Mouse (Mus musculus): ENCODE results near the gene Bpi.

Bpi gene

DNA sequence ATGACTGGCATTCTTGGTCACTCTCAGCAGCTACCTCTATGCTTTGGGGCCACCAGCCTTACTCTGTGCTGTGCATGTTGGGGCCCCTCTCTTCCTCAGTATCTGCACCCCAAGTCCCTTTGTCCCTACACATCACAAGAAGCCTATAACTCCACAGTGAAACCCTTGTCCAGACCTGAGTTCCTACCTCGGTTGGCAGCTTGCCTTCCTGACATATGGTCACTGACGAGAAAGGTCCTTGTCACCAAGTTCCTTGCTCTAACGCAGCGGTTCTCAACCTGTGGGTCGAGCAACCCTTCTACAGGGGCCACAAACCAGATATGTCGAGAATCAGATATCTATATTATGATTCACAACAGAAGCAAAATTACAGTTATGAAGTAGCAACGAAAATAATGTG, 25.2 kb downstream of the Bpi start:
- no peak for ATAC-seq (ENCODE audit: insufficient number of reproducible peaks, low FRiP score, low TSS enrichment)

DNA sequence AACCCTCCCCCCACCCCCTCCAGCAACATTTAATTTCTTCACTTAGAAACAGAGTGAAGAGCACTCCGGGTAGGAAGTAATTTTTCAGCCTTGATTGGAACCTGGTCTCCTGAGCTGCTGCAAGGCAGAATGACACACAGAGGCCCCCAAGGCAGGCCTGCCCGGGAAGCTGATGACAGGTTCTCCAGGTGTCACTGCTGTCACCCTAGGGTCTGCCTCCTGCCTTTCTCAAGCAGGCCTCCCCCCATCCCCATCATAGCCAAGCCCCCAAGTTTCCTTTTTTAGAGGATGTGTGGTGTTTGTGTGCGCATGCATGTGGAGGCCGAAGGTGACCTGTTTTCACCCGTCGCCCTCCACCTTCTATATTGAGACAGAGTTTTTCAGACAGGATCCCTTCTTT, 25.9 kb downstream of the Bpi start:
- ATAC-seq (ENCODE audit: insufficient number of reproducible peaks, low FRiP score, low TSS enrichment) = no peak

DNA sequence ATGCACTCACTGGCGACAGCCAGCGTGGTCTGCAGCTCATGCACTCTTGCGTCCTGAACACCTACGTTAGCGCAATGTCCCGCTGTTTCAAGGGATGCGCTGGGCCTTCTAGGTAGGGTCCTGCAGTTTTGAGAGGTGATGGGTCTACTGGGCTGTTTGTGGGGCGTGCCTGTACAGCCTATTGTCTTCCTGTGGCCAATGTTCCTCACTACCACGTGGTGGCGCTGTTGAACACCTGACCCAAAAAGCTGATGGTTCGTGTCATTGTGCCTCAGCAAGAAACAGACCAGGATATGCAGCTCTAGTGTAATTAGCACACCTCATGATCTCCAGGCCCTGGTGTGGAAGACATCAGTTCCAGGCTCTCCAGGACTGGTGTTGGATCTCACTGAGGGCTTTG, 26.7 kb downstream of the Bpi start:
- ATAC-seq (ENCODE audit: insufficient number of reproducible peaks, low FRiP score, low TSS enrichment) = peak; percentile 56

DNA sequence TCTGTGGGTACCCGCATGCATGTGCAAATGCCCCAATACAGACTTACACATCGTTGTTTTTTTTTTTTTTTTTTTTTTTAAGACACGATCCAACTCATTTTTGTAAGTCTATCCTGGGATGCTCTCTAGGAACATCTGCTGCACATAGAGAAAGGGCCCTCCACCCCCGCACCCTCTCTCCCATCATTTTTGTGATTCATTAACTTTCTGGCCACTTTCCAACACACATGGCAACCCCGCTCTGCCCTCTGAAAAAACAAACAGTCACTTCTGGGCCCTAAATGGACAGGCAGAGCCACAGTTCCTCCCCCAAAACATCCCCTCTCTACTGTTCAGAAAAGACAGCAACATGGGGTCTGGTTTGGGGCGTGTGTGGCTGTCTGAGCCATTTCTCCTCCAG, 27.8 kb downstream of the Bpi start:
- ATAC-seq (ENCODE audit: insufficient number of reproducible peaks, low FRiP score, low TSS enrichment) = no peak

DNA sequence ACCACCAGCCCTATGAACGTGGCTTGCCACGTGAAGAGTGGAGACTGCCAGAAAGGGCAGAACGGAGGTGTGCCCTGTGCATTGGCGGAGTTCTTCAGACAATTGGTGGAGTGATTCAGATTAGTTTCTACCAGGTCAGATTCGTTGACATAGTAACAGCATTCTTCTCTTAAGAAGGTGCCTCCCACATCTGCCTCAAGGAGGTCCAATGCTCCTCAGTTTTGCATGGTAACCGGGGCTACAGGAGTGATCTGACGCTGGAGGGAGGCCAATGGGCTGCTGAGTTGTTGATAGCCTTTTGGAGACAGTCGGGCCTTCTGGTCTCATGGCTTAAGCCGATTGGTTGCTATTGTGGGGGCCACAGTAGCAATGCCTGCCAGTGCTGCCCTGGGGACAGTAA, 37.8 kb downstream of the Bpi start:
- no peak for ATAC-seq (ENCODE audit: insufficient number of reproducible peaks, low FRiP score, low TSS enrichment)

DNA sequence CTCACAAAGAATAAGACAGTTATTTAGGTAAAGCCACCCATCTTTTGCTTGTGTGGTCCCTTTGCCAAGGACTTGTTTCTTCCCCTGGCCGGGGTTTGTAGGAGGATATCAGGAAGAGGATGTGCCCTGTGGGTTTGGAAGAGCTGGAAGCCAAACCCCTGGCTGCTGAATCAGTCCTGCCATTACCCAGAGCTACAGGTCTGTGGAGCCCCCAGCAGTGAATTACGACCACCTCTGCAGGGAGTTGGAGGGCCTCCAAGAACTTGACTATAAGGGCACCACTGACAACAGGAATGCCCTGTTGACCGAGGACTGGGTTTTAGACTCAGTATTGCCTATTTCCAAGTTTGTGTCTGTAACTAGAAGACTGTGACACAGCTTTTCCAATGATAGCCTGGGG, 41.3 kb downstream of the Bpi start:
- ATAC-seq (ENCODE audit: insufficient number of reproducible peaks, low FRiP score, low TSS enrichment) = no peak

DNA sequence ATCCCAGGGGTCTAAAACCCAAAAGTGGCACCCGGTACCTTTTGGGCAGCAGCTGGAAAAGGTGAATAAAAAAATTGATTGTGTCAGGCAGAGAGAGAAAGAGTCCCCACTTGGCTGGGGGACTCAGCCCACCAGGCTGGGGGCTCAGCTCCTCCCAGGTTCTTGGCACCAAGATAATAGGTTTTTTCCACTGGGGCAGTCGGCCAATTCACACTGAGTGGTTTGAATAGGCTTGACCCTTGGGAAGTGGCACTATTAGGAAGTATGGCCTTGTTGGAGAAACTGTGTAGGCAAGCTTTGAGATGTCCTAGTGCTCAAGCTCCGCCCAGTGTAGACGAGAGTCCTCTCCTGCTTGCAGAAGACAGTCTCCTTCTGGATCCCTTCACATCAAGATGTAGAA, 41.8 kb downstream of the Bpi start:
- ATAC-seq (ENCODE audit: insufficient number of reproducible peaks, low FRiP score, low TSS enrichment) = no peak

DNA sequence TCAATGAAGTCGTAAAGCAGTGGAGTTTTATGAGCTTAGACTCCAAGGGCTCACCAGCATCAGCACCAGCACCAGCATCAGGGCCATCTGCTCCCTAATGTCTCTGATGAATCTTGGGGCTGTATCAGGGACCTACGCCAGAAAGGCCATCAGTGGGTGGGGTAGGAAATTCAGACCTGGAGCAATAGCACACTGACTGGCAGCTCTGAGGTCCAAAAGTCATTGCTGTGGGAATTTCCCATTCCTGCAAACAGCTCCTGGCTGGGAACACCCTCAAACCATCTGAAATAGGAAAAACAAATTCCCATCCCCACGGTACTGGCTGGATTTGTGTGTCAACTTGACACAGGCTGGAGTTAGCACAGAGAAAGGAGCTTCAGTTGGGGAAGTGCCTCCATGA, 44.9 kb downstream of the Bpi start:
- ATAC-seq (ENCODE audit: insufficient number of reproducible peaks, low FRiP score, low TSS enrichment) = no peak

DNA sequence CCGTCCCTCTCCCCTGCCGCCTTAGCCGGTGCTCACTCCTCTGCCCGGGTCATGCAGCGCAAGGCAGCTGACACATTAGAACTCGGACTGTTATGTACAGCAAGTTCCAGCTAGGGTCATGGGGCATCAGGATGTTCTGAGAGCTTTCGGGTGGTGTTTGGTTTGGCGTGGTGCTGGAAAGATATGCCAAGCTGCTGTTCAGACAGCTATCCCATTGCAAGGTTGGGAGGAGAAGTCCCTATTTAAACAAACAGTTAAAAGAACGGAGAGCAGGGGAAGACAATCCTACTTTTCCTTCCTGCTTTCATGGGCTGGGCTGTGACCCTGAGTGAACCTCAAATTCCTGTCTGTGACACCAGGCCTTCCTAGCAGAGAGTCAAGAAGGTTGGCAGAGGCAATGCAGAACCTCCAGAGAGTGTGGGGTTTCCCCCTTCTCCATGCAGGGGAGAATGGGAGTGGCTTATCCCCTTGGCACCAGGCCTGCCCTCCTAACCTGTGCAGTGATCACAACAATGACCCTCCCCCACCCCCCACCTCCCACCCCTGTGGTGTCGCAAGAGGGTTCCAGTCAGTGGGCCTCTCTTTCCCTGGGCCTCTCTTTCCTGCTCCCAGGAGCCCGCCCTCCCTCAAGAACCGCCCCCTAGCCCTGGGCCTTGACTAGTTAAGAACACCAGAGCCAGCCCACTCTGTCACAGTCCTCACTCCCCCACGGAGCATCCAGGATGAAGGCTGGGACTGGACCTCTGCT, 48.2 kb downstream of the Bpi start, which contains the start of gene Lbp:
TSS of gene Lbp (plus strand) at position 546 of the 748 bp plus-strand sequence.
- ATAC-seq (ENCODE audit: insufficient number of reproducible peaks, low FRiP score, low TSS enrichment) = no peak

DNA sequence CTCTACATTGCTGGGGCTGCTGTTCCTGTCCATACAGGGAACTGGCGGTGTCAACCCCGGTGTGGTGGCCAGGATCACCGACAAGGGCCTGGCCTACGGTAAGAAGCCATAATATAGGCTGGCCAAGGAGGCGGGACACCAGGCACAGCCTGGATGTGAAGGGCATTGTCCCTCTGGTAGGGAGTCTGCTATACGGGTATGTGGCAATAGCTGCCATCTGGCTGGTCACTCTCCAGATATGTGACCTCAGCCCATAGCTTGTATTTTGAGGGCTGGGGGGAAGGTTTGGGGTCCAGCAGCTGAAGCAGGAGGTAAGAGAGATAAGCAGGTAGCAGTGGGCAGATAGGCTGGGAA, 48.8 kb downstream of the Bpi start:
- no peak for ATAC-seq (ENCODE audit: insufficient number of reproducible peaks, low FRiP score, low TSS enrichment)

DNA sequence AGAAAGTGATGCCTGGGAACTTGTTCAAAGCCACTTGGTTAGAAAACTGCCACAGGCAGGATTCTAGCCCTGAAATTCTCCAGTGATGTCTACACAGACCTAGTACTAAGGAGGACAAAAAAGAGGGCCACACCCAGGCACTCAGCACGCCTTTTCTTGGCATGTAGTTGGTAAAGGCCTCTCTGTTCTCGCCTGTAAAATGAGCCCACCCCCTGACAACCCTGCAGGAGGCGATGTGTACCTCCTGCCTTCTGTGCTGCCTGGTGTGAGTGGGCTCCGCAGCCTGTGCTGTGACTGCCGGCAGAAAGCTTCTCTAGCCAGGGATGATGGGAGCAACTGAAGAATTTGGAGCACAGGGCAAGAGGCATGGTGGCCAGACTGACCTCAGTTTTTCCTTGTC, 50.4 kb downstream of the Bpi start:
- ATAC-seq (ENCODE audit: insufficient number of reproducible peaks, low FRiP score, low TSS enrichment) = no peak

DNA sequence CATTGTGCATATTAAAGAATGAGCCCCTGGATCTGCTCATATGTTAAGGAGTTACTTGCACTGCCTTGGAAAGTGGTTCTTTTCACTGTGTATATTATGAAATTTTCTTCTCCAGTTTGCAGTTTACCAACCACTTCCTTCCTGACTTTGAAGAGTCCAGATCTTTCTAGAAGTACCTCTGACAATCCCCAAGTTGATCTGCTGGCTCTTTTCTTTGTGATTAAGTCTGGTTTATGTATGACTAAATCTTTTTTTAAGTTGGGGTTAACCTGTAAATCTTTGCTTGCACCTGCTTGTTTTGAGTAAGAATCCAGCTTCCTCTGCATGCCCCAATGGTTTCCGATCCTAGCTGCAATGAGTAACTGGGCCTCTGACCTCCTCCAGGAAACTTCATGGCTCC, 55.2 kb downstream of the Bpi start:
- no peak for ATAC-seq (ENCODE audit: insufficient number of reproducible peaks, low FRiP score, low TSS enrichment)

DNA sequence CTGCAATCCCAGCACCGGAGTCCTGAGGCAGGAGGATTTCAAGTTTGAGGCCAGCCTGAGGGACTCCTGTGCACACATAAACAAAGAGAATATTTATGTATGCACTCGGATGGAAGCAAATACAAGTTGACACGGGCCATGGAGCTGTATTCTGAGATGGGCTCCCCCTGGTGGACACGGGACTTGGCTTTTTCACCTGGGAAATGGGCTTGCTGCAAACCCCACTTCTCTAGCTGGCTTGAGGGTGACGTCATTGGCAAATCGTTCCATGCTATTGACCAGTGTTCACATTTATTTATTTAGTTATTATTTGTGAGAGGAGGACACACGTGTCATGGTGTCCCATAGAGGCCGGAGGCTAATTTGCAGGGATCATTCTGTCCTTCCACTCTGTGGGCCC, 58.5 kb downstream of the Bpi start:
- no peak for ATAC-seq (ENCODE audit: insufficient number of reproducible peaks, low FRiP score, low TSS enrichment)

DNA sequence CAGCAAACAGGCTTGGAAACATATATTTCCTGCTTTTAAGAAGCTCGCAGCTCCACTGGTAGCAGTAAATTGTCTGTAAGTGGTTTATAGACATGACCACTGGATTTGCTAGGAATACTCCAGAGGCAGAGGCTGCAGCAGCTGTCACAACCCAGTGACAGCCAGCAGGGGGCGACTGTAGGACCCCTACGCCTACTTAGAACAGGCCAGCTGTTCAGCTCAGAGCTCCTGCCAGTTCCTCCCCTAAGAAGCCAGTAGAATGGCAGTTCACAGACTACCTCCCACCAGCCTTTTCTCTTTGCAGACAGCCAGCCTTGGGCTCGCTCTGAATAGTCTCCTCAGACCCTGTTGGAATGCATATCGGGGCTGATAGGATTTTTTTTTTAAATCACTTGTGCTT, 59.1 kb downstream of the Bpi start:
- ATAC-seq (ENCODE audit: insufficient number of reproducible peaks, low FRiP score, low TSS enrichment) = no peak

DNA sequence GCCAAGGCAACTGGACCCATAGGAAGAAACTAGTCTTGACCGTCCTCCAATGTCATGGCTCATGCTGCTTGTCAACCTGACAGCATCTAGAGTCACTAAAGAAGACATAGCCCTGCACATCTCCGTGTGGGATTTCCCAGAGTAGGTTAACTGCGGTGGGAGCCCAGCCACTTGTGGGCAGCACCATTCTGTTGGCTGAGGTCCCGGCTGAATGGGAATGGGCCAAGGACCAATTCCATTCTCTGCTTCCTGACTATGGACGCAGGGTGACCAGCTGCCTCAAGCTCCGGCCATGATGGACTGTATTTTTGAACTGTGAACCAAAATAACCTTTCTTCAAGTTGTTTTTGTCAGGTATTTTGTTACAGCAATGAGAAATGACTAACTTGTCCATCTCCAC, 63.7 kb downstream of the Bpi start:
- ATAC-seq (ENCODE audit: insufficient number of reproducible peaks, low FRiP score, low TSS enrichment) = no peak

DNA sequence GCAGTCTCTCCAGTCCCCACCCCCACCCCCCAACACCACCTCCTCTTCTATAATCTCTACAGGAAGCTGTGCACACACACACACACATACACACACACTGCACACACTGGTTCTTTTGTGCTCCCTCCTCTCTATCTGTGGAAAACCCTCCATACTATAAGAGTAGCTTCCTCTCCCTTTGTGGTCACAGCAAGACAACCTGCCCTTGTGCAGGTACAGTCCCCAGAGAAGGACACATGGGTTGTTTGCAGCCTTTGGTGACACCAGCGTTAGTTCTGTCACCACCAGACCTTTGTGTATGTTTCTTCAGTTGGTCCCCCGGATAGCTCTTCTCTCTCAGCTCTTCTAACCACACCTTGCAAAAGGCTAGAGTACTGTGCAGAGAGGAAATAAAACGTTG, 65.0 kb downstream of the Bpi start:
- no peak for ATAC-seq (ENCODE audit: insufficient number of reproducible peaks, low FRiP score, low TSS enrichment)

DNA sequence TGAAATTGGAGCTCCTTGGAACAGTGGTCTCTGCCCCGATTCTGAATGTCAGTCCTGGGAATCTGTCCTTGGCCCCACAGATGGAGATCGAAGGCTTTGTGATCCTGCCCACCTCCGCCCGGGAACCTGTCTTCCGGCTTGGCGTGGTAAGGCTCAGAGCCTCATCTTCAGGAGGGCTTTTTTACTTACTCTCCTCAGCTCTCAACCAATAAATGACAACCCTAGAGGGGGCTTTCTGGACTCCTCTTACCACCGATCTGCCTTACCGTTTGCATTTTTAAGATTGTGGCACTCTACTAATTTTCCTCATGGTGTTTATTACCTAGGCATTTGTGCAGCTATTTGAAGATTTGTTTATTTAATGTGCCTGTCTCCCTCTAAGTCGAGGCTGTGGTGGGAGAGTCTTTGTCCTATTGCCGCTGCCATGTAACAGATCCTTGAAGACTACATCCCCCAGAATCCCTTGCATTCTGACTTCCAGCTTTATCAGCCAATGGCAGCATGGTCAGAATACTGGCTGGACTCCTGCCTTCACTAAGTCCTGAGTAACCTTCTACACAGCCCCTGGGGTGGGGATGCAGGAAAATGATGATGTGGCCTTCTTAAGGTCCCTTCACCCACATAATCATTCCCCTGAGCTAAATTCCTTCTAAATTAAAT, 66.8 kb downstream of the Bpi start:
- ATAC-seq (ENCODE audit: insufficient number of reproducible peaks, low FRiP score, low TSS enrichment) = no peak

DNA sequence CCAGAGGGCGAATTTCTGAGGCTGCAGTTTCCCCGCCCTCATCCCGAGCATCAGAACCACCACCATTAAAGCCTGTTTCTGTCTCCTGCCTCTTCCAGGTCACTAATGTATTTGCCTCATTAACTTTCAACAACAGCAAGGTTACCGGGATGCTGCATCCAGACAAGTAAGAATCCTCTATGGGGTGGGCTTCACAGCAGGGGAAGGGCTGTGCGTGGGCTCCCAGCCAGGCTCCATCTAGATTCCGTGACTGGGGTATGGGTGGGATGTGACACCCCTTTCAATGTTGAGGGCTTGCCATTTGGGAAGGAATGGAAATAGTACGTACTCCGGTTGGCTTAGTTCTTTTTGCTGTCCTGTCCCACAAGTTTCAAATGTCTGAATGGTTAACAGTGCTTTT, 67.7 kb downstream of the Bpi start:
- ATAC-seq (ENCODE audit: insufficient number of reproducible peaks, low FRiP score, low TSS enrichment) = no peak
